Mouse (Mus musculus): Measurements from ENCODE around the gene Vps33b.

- TF ChIP-seq POLR2A (IDR thresholded peaks at IDR 0.05; ENCODE audit: control insufficient read depth, extremely low read depth, insufficient read depth, low read length, poor library complexity) (no peak), CTCF (IDR thresholded peaks at IDR 0.05; ENCODE audit: borderline replicate concordance, control insufficient read depth, extremely low read depth, insufficient read depth, low read length, poor library complexity) (no peak)
Measured at GRCm38 (mm10) chr7:80281646-80282045, 12.2 kb downstream of the Vps33b start.

Data from thymus, adult 2 months (tissue).